Mouse (Mus musculus): ENCODE data around the gene Aicda. TPM values are rescaled to one million over a fixed set of nuclear protein-coding genes. Genes with fewer than 3 reads are reported as not detected.

Aicda gene
- 0.32 and 0.76 TPM in 2 replicates for total RNA-seq (2012; rRNA removed)

- Histone ChIP-seq H3K9ac (ENCODE audit: insufficient read depth, low read depth, low read length, poor library complexity, severe bottlenecking) (no peak within 1 kb of the TSS), H3K36me3 (ENCODE audit: control insufficient read depth, insufficient read depth, low read length, poor library complexity, severe bottlenecking) (no peaks in the 10 kb centered on the region), H3K27ac (ENCODE audit: insufficient read depth, low read depth, low read length, poor library complexity, severe bottlenecking) (no peak within 1 kb of the TSS), H3K4me3 (ENCODE audit: insufficient read depth in 1 of 2, low read depth in 1 of 2, low read length in 2 of 2, poor library complexity in 1 of 2, severe bottlenecking in 1 of 2) (no peak within 1 kb of the TSS), H3K9me3 (ENCODE audit: control insufficient read depth, insufficient read depth, low read depth, low read length) (no peaks in the 10 kb centered on the region), H3K4me1 (ENCODE audit: control insufficient read depth in 2 of 2, insufficient read depth in 2 of 2, low read length in 2 of 2, poor library complexity in 1 of 2) (peaks cover 0 to 2% of the 10 kb centered on the region in 2 experiments; a peak in 1 of 4 replicates)
- no peak for DNase-seq (ENCODE audit: low read depth, low spot score)
- TF ChIP-seq ZC3H11A (IDR thresholded peaks at IDR 0.05; ENCODE audit: borderline replicate concordance, low read depth, low read length) = no peak
- no peak for TF ChIP-seq CHD2 (IDR thresholded peaks at IDR 0.05; ENCODE audit: low read depth, low read length)
- TF ChIP-seq ZNF384 (IDR thresholded peaks at IDR 0.05; ENCODE audit: low read depth, low read length) = no peak
- TF ChIP-seq MAFK (IDR thresholded peaks at IDR 0.05; ENCODE audit: insufficient read depth, low read depth, low read length) = no peak
- TF ChIP-seq HCFC1 (IDR thresholded peaks at IDR 0.05; ENCODE audit: borderline replicate concordance, insufficient read depth, low read length) = no peak
- in situ Hi-C loops (cut with MboI; ENCODE audit: low sequenced_read_pairs in 2 of 2, unreplicated experiment in 2 of 2) = no loop called here
These were observed at the start of gene Aicda for GRCm38 (mm10) chr6:122553606-122554005. Aicda (plus strand) TSS chr6:122553801.

GRCm38 (mm10) chr6:122505041-122505440 is 48.6 kb upstream of the Aicda start:
- in situ Hi-C loops (cut with MboI; ENCODE audit: low sequenced_read_pairs in 2 of 2, unreplicated experiment in 2 of 2) = no loop called here
- no peak for DNase-seq (ENCODE audit: low read depth, low spot score)
- no peaks in the 10 kb centered on the region for H3K36me3 ChIP-seq (ENCODE audit: control insufficient read depth, insufficient read depth, low read length, poor library complexity, severe bottlenecking)
- no peak overlapping the region for H3K9ac ChIP-seq (ENCODE audit: insufficient read depth, low read depth, low read length, poor library complexity, severe bottlenecking)
- no peak overlapping the region for H3K27ac ChIP-seq (ENCODE audit: insufficient read depth, low read depth, low read length, poor library complexity, severe bottlenecking)
- TF ChIP-seq MAFK (IDR thresholded peaks at IDR 0.05; ENCODE audit: insufficient read depth, low read depth, low read length) (no peak), CHD2 (IDR thresholded peaks at IDR 0.05; ENCODE audit: low read depth, low read length) (no peak), ZC3H11A (IDR thresholded peaks at IDR 0.05; ENCODE audit: borderline replicate concordance, low read depth, low read length) (no peak), ZNF384 (IDR thresholded peaks at IDR 0.05; ENCODE audit: low read depth, low read length) (no peak), HCFC1 (IDR thresholded peaks at IDR 0.05; ENCODE audit: borderline replicate concordance, insufficient read depth, low read length) (no peak)
- H3K4me3 ChIP-seq (ENCODE audit: insufficient read depth in 1 of 2, low read depth in 1 of 2, low read length in 2 of 2, poor library complexity in 1 of 2, severe bottlenecking in 1 of 2) = no peak overlapping the region
- H3K9me3 ChIP-seq (ENCODE audit: control insufficient read depth, insufficient read depth, low read depth, low read length) = no peaks in the 10 kb centered on the region
- H3K4me1 ChIP-seq (ENCODE audit: control insufficient read depth in 2 of 2, insufficient read depth in 2 of 2, low read length in 2 of 2, poor library complexity in 1 of 2) = no peaks in the 10 kb centered on the region; a peak in 1 of 4 replicates

DNA sequence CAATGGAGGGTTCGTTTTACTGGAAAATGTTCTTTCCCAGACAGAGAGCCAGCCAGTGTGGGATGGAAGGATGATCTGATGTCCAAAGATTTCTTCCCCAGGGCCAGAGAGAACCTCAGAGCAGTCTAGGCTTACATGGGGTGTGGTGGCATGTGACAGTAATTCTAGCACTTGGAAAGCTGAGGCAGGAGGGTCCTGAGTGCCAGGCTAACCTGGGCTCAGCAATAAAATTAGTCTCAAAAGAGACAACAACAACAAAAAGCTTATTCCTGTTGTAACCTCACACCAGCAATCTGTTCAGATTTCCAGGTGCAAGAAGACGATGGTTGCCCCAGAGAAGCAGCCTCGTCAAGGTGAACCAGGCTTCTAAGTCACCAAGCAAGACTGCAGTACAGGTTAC is 48.1 kb upstream of the Aicda start, which contains the start of gene Mfap5:
Gene Mfap5 (plus strand): TSS at position 301 of the 400 bp plus-strand sequence.
- Histone ChIP-seq H3K9me3 (ENCODE audit: control insufficient read depth, insufficient read depth, low read depth, low read length) (no peaks in the 10 kb centered on the region), H3K9ac (ENCODE audit: insufficient read depth, low read depth, low read length, poor library complexity, severe bottlenecking) (no peak within 1 kb of the TSS), H3K4me3 (ENCODE audit: insufficient read depth in 1 of 2, low read depth in 1 of 2, low read length in 2 of 2, poor library complexity in 1 of 2, severe bottlenecking in 1 of 2) (no peak within 1 kb of the TSS), H3K36me3 (ENCODE audit: control insufficient read depth, insufficient read depth, low read length, poor library complexity, severe bottlenecking) (no peaks in the 10 kb centered on the region), H3K27ac (ENCODE audit: insufficient read depth, low read depth, low read length, poor library complexity, severe bottlenecking) (no peak within 1 kb of the TSS), H3K4me1 (ENCODE audit: control insufficient read depth in 2 of 2, insufficient read depth in 2 of 2, low read length in 2 of 2, poor library complexity in 1 of 2) (no peaks in the 10 kb centered on the region; a peak in 1 of 4 replicates)
- in situ Hi-C loops (cut with MboI; ENCODE audit: low sequenced_read_pairs in 2 of 2, unreplicated experiment in 2 of 2) = no loop called here
- DNase-seq (ENCODE audit: low read depth, low spot score) = no peak
- no peak for TF ChIP-seq ZNF384 (IDR thresholded peaks at IDR 0.05; ENCODE audit: low read depth, low read length)
- TF ChIP-seq ZC3H11A (IDR thresholded peaks at IDR 0.05; ENCODE audit: borderline replicate concordance, low read depth, low read length) = no peak
- no peak for TF ChIP-seq MAFK (IDR thresholded peaks at IDR 0.05; ENCODE audit: insufficient read depth, low read depth, low read length)
- no peak for TF ChIP-seq CHD2 (IDR thresholded peaks at IDR 0.05; ENCODE audit: low read depth, low read length)
- no peak for TF ChIP-seq HCFC1 (IDR thresholded peaks at IDR 0.05; ENCODE audit: borderline replicate concordance, insufficient read depth, low read length)

DNA sequence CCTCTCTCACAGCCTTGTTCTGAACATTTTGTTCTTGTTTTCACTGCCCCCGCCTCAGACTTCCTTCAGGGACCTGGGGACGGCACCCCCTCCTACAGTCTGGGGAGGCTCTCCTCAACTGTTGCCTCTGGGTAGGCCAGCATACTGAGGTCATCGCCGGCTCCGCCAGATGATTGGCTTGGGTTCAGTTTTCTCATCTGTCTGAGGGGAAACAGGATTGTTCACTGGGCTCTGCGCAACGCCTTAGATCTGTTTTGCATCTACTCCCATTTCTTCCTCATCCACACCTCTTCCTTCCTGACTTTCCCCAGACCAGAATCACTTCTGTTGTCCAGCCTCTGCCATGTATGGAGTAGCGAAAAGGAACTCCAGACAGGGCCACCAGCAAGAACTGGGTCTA is 45.1 kb upstream of the Aicda start:
- no peak for TF ChIP-seq MAFK (IDR thresholded peaks at IDR 0.05; ENCODE audit: insufficient read depth, low read depth, low read length)
- no peak for TF ChIP-seq CHD2 (IDR thresholded peaks at IDR 0.05; ENCODE audit: low read depth, low read length)
- TF ChIP-seq ZNF384 (IDR thresholded peaks at IDR 0.05; ENCODE audit: low read depth, low read length) = no peak
- in situ Hi-C loops (cut with MboI; ENCODE audit: low sequenced_read_pairs in 2 of 2, unreplicated experiment in 2 of 2) = no loop called here

More for the DNA sequence above, 45.1 kb upstream of the Aicda start:
- H3K4me3 ChIP-seq (ENCODE audit: insufficient read depth in 1 of 2, low read depth in 1 of 2, low read length in 2 of 2, poor library complexity in 1 of 2, severe bottlenecking in 1 of 2) = no peak overlapping the region
- no peaks in the 10 kb centered on the region for H3K36me3 ChIP-seq (ENCODE audit: control insufficient read depth, insufficient read depth, low read length, poor library complexity, severe bottlenecking)
- no peak overlapping the region for H3K27ac ChIP-seq (ENCODE audit: insufficient read depth, low read depth, low read length, poor library complexity, severe bottlenecking)
- DNase-seq (ENCODE audit: low read depth, low spot score) = no peak
- H3K9ac ChIP-seq (ENCODE audit: insufficient read depth, low read depth, low read length, poor library complexity, severe bottlenecking) = no peak overlapping the region
- H3K4me1 ChIP-seq (ENCODE audit: control insufficient read depth in 2 of 2, insufficient read depth in 2 of 2, low read length in 2 of 2, poor library complexity in 1 of 2) = peaks cover 0 to 2% of the 10 kb centered on the region in 2 experiments; a peak in 1 of 4 replicates
- no peaks in the 10 kb centered on the region for H3K9me3 ChIP-seq (ENCODE audit: control insufficient read depth, insufficient read depth, low read depth, low read length)

Data from ES-E14 (cell line).